Mouse (Mus musculus) MEL (cell line): ENCODE measurements at regions not wholly inside any gene's neighbourhood (a gene's known extent, or its start where the extent isn't known, plus 50 kb on each side); places are given as distances from the start of the nearest gene placed in this dataset.

Source experiments
- DNase-seq: peaks from one replicate; pipeline ENCODE4 v3.0.0; 2011; ENCODE audit warnings: low read depth, low spot score
- H3K27ac ChIP-seq: 2 replicates; pipeline ENCODE4 v1.5.1; 2012; ENCODE audit warnings: low read depth, mild to moderate bottlenecking, control low read depth, low read length, moderate library complexity; ENCODE audit not compliant: control insufficient read depth
- H3K27me3 ChIP-seq, 2 experiments: fragments of 150-350 bp in 1 of 2; sonication (generic) in 1 of 2; 2 replicates each; pipeline ENCODE4 v1.6.1; 2012; ENCODE audit warnings: low read length in 2 of 2, mild to moderate bottlenecking in 2 of 2, improper control_type of control experiment in 1 of 2, moderate library complexity in 1 of 2; ENCODE audit not compliant: insufficient read depth in 2 of 2, control insufficient read depth in 1 of 2
- H3K36me3 ChIP-seq, 2 experiments: 2 replicates each; pipeline ENCODE4 v1.6.1; 2012 to 2014; ENCODE audit warnings: low read length in 2 of 2, improper control_type of control experiment in 1 of 2, inconsistent platforms in 1 of 2, mild to moderate bottlenecking in 1 of 2; ENCODE audit not compliant: insufficient read depth in 2 of 2, control insufficient read depth in 1 of 2
- H3K4me1 ChIP-seq, 2 experiments: fragments of 150-350 bp in 1 of 2; sonication (generic) in 1 of 2; 2 replicates each; pipeline ENCODE4 v1.6.1; 2012; ENCODE audit warnings: low read length in 2 of 2, improper control_type of control experiment in 1 of 2, mild to moderate bottlenecking in 1 of 2; ENCODE audit not compliant: insufficient read depth in 2 of 2, control insufficient read depth in 1 of 2
- H3K4me3 ChIP-seq, 2 experiments: fragments of 150-350 bp in 1 of 2; sonication (generic) in 1 of 2; 2 replicates each; pipeline ENCODE4 v1.5.1; 2012; ENCODE audit warnings: low read depth in 2 of 2, low read length in 2 of 2, mild to moderate bottlenecking in 2 of 2, moderate library complexity in 2 of 2, control low read depth in 1 of 2, improper control_type of control experiment in 1 of 2; ENCODE audit not compliant: control insufficient read depth in 1 of 2, insufficient read depth in 1 of 2
- H3K79me2 ChIP-seq: 2 replicates; pipeline ENCODE4 v1.6.1; 2012; ENCODE audit warnings: mild to moderate bottlenecking, low read length, moderate library complexity; ENCODE audit not compliant: control insufficient read depth, poor library complexity, insufficient read depth
- H3K9ac ChIP-seq: 2 replicates; pipeline ENCODE4 v1.6.1; 2012; ENCODE audit warnings: low read depth, mild to moderate bottlenecking, control low read depth, low read length, moderate library complexity; ENCODE audit not compliant: control insufficient read depth, poor library complexity, severe bottlenecking
- H3K9me3 ChIP-seq: fragments of 150-350 bp; sonication (generic); replicated peaks from 2 replicates; pipeline ENCODE4 v1.6.1; 2012; ENCODE audit warnings: mild to moderate bottlenecking, low read length, improper control_type of control experiment, moderate library complexity; ENCODE audit not compliant: insufficient read depth
- CTCF ChIP-seq, 3 experiments: IDR thresholded peaks in 2 of 3; conservative IDR thresholded peaks in 1 of 3; 2 replicates each; pipeline ENCODE4 v1.5.1; 2011 to 2012; ENCODE audit warnings: low read length in 3 of 3, low read depth in 2 of 3, mild to moderate bottlenecking in 2 of 3, improper control_type of control experiment in 1 of 3, inconsistent platforms in 1 of 3, mixed read lengths in 1 of 3, moderate library complexity in 1 of 3; ENCODE audit not compliant: control insufficient read depth in 1 of 3, insufficient read depth in 1 of 3, poor library complexity in 1 of 3, severe bottlenecking in 1 of 3
- E2F4 ChIP-seq: IDR thresholded peaks from 2 replicates; pipeline ENCODE4 v1.6.1; 2011; ENCODE audit warnings: low read depth, low read length, improper control_type of control experiment, borderline replicate concordance
- ELF1 ChIP-seq: IDR thresholded peaks from 2 replicates; pipeline ENCODE4 v1.6.1; 2014; ENCODE audit warnings: low read depth, mild to moderate bottlenecking, inconsistent platforms, low read length, improper control_type of control experiment, moderate library complexity
- EP300 ChIP-seq, 2 experiments: IDR thresholded peaks; 2 replicates each; pipeline ENCODE4 v1.6.1; 2011; ENCODE audit warnings: improper control_type of control experiment in 2 of 2, low read length in 2 of 2, low read depth in 1 of 2, mild to moderate bottlenecking in 1 of 2
- ETS1 ChIP-seq: IDR thresholded peaks from 2 replicates; pipeline ENCODE4 v1.6.1; 2012; ENCODE audit warnings: low read depth, mild to moderate bottlenecking, inconsistent platforms, low read length, improper control_type of control experiment, moderate library complexity
- GABPA ChIP-seq: IDR thresholded peaks from 2 replicates; pipeline ENCODE4 v1.6.1; 2012; ENCODE audit warnings: low read depth, mild to moderate bottlenecking, inconsistent platforms, low read length, improper control_type of control experiment, moderate library complexity
- HCFC1 ChIP-seq: IDR thresholded peaks from 2 replicates; pipeline ENCODE4 v1.6.1; 2012; ENCODE audit warnings: low read depth, mild to moderate bottlenecking, inconsistent platforms, low read length, improper control_type of control experiment, moderate library complexity
- JUND ChIP-seq: IDR thresholded peaks from 2 replicates; pipeline ENCODE4 v1.6.1; 2011; ENCODE audit warnings: low read depth, mild to moderate bottlenecking, improper control_type of control experiment, low read length
- MAX ChIP-seq: IDR thresholded peaks from 2 replicates; pipeline ENCODE4 v1.6.1; 2011; ENCODE audit warnings: low read length, improper control_type of control experiment
- MEF2A ChIP-seq: IDR thresholded peaks from 2 replicates; pipeline ENCODE4 v1.6.1; 2014; ENCODE audit warnings: low read depth, mild to moderate bottlenecking, inconsistent platforms, low read length, improper control_type of control experiment; ENCODE audit not compliant: poor library complexity, insufficient replicate concordance, severe bottlenecking; ENCODE audit errors: extremely low read depth
- MXI1 ChIP-seq: IDR thresholded peaks from 2 replicates; pipeline ENCODE4 v1.6.1; 2011; ENCODE audit warnings: mild to moderate bottlenecking, low read depth, low read length, improper control_type of control experiment
- MYC ChIP-seq: IDR thresholded peaks from 2 replicates; pipeline ENCODE4 v1.6.1; 2011; ENCODE audit warnings: low read depth, mild to moderate bottlenecking, low read length, improper control_type of control experiment, moderate library complexity
- POLR2AphosphoS2 ChIP-seq: IDR thresholded peaks from 2 replicates; pipeline ENCODE4 v1.6.1; 2011; ENCODE audit warnings: low read length, improper control_type of control experiment
- RAD21 ChIP-seq: IDR thresholded peaks from 2 replicates; pipeline ENCODE4 v1.6.1; 2011; ENCODE audit warnings: mild to moderate bottlenecking, low read depth, low read length, improper control_type of control experiment
- SIN3A ChIP-seq: IDR thresholded peaks from 2 replicates; pipeline ENCODE4 v1.6.1; 2012; ENCODE audit warnings: low read length, improper control_type of control experiment, inconsistent platforms
- SMC3 ChIP-seq: IDR thresholded peaks from 2 replicates; pipeline ENCODE4 v1.6.1; 2011; ENCODE audit warnings: low read depth, low read length, improper control_type of control experiment
- TAL1 ChIP-seq: IDR thresholded peaks from 2 replicates; pipeline ENCODE4 v1.6.1; 2012; ENCODE audit warnings: mild to moderate bottlenecking, inconsistent platforms, low read length, moderate library complexity, mixed read lengths
- TBP ChIP-seq: IDR thresholded peaks from 2 replicates; pipeline ENCODE4 v1.8.0; 2011; ENCODE audit warnings: low read depth, low read length, improper control_type of control experiment
- TCF12 ChIP-seq: IDR thresholded peaks from 2 replicates; pipeline ENCODE4 v1.6.1; 2014; ENCODE audit warnings: low read depth, mild to moderate bottlenecking, inconsistent platforms, low read length, improper control_type of control experiment, moderate library complexity
- UBTF ChIP-seq: IDR thresholded peaks from 2 replicates; pipeline ENCODE4 v1.6.1; 2012; ENCODE audit warnings: low read depth, mild to moderate bottlenecking, inconsistent platforms, low read length, improper control_type of control experiment, moderate library complexity, borderline replicate concordance; ENCODE audit not compliant: insufficient read depth
- ZC3H11A ChIP-seq: IDR thresholded peaks from 2 replicates; pipeline ENCODE4 v1.6.1; 2012; ENCODE audit warnings: low read depth, mild to moderate bottlenecking, inconsistent platforms, low read length, improper control_type of control experiment
- ZKSCAN1 ChIP-seq: IDR thresholded peaks from 2 replicates; pipeline ENCODE4 v1.6.1; 2012; ENCODE audit warnings: low read depth, mild to moderate bottlenecking, inconsistent platforms, low read length, improper control_type of control experiment, moderate library complexity

DNA sequence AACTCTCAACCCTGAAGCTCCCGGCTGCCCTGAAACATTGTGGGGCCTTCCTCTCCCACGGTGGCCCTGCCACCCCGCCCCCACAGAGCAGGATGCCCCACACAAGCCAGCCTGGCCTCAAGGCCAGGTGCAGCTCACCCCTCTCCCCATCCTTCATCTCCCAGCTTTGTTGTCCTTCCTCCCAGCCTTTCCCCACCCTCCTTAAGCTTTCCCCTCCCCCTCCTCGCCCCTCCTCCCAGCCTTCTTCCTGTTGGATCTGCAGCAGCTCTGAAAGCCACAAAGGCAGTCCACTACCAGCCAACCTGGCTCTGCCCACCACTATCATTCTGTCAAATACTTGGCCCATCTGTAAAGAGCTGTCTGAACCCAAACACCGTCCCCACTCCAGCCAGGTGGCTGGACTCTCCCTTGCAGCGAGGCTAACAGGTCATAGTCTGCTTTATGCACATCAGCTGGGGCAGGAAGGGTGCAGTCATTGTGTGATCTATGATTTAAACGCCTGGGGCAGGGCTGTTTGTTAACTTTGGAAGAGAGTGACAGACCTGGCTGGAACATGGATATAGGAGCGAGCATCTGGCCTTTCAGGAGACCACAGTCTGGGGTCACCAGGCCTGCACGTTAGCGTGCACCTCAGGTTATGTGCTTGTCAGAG, 119.9 kb upstream of the Atp6ap2 start:
- no peak for DNase-seq
- TF ChIP-seq UBTF (no peak), ELF1 (no peak), MEF2A (no peak), SIN3A (no peak), ZC3H11A (no peak), EP300 (IDR thresholded peaks at IDR 0.05; ENCODE audit: low read depth in 1 of 2, low read length in 2 of 2) (no peak)
- H3K27me3 ChIP-seq: no peaks in the 10 kb centered on the region
- H3K36me3 ChIP-seq: no peaks in the 10 kb centered on the region
- no peak overlapping the region for H3K9ac ChIP-seq
- no peak overlapping the region for H3K27ac ChIP-seq
- no peak overlapping the region for H3K4me3 ChIP-seq
- H3K9me3 ChIP-seq: no peaks in the 10 kb centered on the region
- H3K79me2 ChIP-seq: no peaks in the 10 kb centered on the region
- H3K4me1 ChIP-seq: no peaks in the 10 kb centered on the region

DNA sequence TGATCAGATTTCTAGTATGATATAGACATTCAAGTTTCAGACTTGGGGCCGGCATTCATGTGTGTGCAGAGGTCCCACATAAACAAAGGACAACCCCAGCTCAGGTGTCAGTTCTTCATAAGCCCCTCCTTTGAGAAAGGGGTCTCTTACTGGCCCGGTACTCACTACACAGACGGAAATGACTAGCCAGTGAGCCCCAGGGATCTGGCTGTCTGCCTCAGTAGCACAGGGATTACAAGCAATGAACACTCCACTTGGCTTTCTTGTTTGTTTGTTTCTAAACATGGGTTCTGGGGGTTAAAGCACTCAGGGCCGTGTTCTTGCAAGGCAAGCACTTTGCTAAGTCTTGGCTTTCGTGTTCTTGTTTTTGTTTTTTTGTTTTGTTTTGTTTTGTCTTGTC, 115.3 kb upstream of the Atp6ap2 start:
- Histone ChIP-seq H3K4me3 (no peak overlapping the region), H3K79me2 (no peaks in the 10 kb centered on the region), H3K9me3 (no peaks in the 10 kb centered on the region), H3K27me3 (no peaks in the 10 kb centered on the region), H3K4me1 (no peaks in the 10 kb centered on the region), H3K27ac (no peak overlapping the region), H3K9ac (no peak overlapping the region), H3K36me3 (no peaks in the 10 kb centered on the region)
- no peak for DNase-seq
- no peak for TF ChIP-seq ETS1
- no peak for TF ChIP-seq TBP

DNA sequence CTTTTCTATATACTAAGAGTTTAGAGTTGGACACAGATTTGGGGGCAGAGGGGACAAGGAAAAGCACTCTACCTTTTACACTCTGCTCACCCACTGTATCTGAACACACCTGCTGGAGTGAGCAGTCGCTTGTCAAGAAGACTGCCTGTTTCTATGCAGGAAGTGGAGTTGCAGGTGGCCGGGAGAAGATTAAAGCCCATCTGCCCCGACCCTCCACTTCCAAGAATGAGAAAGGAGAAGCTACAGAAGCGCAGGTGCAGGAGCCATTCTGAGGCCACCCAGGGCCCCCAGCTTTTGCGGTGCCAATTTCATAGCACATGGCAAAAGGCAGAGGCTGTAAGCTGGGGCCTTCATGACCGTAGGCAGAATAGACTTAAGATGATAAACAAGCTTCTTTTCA, 108.4 kb upstream of the Atp6ap2 start:
- H3K4me3 ChIP-seq: no peak overlapping the region
- no peaks in the 10 kb centered on the region for H3K9me3 ChIP-seq
- no peak overlapping the region for H3K9ac ChIP-seq
- no peaks in the 10 kb centered on the region for H3K36me3 ChIP-seq
- no peaks in the 10 kb centered on the region for H3K27me3 ChIP-seq
- no peaks in the 10 kb centered on the region for H3K4me1 ChIP-seq
- DNase-seq: peak; percentile 42
- no peak overlapping the region for H3K27ac ChIP-seq
- TF ChIP-seq JUND (no peak), RAD21 (no peak), MYC (no peak), SMC3 (no peak), E2F4 (no peak), ZKSCAN1 (no peak), HCFC1 (no peak), POLR2AphosphoS2 (no peak), ZC3H11A (no peak), EP300 (IDR thresholded peaks at IDR 0.05; ENCODE audit: low read depth in 1 of 2, low read length in 2 of 2) (peak in 1 of 2 experiments; percentile 32; a peak in 2 of 4 replicates), CTCF (IDR thresholded peaks at IDR 0.05 in 2 of 3, conservative IDR thresholded peaks at IDR 0.05 in 1 of 3; ENCODE audit: control insufficient read depth in 1 of 3, insufficient read depth in 1 of 3, low read depth in 2 of 3, low read length in 3 of 3, poor library complexity in 1 of 3, severe bottlenecking in 1 of 3) (no peak), MAX (no peak), MEF2A (no peak), TCF12 (0 out of 2 replicates have a peak, but pooled peaks have one; percentile 56), TAL1 (peak; percentile 55), GABPA (no peak), MXI1 (no peak), TBP (no peak)
- no peaks in the 10 kb centered on the region for H3K79me2 ChIP-seq
